Mouse (Mus musculus): ENCODE data around the gene Myo15b.

GRCm38 (mm10) chr11:115824813-115825212 is 33.4 kb upstream of the Myo15b start:
- TF ChIP-seq CTCF (IDR thresholded peaks at IDR 0.05; ENCODE audit: low read depth, low read length) = no peak
- TF ChIP-seq GATA1 (IDR thresholded peaks at IDR 0.05; ENCODE audit: borderline replicate concordance, low read length) = no peak
- no peak for TF ChIP-seq TAL1 (conservative IDR thresholded peaks at IDR 0.05; ENCODE audit: low read depth, low read length)
- TF ChIP-seq POLR2AphosphoS5 (IDR thresholded peaks at IDR 0.05; ENCODE audit: insufficient replicate concordance, low read depth, low read length) = no peak
- no peak for TF ChIP-seq GATA2 (IDR thresholded peaks at IDR 0.05; ENCODE audit: borderline replicate concordance, low read depth, low read length)

Data from G1E (cell line).